Mouse (Mus musculus) left cerebral cortex, postnatal 4 days (tissue): ENCODE data around the gene Kcnma1. TPM values are rescaled to one million over a fixed set of nuclear protein-coding genes. Genes with fewer than 3 reads are reported as not detected.

ENCODE experiments used
- DNase-seq: peaks from one replicate; pipeline ENCODE4 v3.0.0-alpha.2; 2022
- intact Hi-C: fragments of 180-260 bp; cut with DNase I; formaldehyde crosslinking; loops from one replicate; pipeline ENCODE4 v1.15.1; 2025
- total RNA-seq, 2 experiments: library from RNA; stranded (reverse); gene quantifications; 2 replicates each; pipeline ENCODE4 v1.2.3; 2021

Kcnma1 gene
- 100 to 1,000 TPM; 115 to 124 TPM for total RNA-seq

- DNase-seq = no peak
- intact Hi-C loops = loop anchor here (10.0 kb wide), 1 partner anchor 260 kb away; no protein-coding TSS in a partner anchor
Observed at GRCm38 (mm10) chr14:24014391-24014790, at the start of gene Kcnma1. Gene Kcnma1 (minus strand): TSS chr14:24014491.

DNA sequence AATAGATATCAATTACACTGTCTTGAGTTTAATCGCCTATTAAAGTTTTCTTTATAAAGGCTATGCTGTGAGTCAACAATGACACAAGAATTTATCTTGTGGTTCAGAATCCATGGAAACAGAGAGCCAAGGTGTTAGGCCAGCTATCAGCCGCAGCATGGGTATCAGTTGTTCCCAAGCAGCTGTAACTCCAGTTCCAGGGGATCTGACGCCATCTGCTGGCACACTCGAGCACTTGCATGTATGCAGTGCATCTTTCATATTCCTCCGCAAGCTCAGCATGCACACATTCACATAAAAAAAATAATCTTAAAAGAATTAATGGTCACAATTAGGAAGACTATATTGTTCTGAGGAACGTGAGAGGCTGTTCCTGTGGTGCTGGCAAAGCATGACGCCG, 45.5 kb upstream of the Kcnma1 start:
- intact Hi-C loops = no loop called here
- peak; percentile 58 for DNase-seq

DNA sequence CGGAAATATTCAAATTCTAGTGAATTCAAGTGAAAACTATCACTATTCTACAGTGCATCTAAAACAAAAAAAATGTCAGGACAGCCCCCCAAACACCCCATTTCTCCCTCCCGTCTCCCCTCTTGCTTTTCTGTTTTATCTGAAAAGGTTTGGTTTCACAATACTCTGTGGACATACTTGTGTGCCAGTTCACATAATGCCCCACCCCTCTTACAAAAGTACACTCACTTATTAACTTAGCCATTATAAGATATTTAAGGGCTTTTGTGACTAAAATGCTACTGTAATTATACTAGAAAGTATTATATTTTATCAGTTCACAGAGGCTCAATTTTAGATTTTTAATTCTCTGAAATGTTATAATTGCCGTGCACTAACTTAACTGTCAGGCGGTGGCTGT, 45.0 kb upstream of the Kcnma1 start:
- DNase-seq = no peak
- intact Hi-C loops = no loop called here

GRCm38 (mm10) chr14:24051821-24052220, 37.5 kb upstream of the Kcnma1 start:
- intact Hi-C loops = no loop called here
- no peak for DNase-seq

- intact Hi-C loops = no loop called here
- DNase-seq = no peak
Observed at GRCm38 (mm10) chr14:24036609-24037008, 22.3 kb upstream of the Kcnma1 start.

- intact Hi-C loops = no loop called here
- no peak for DNase-seq
Observed at GRCm38 (mm10) chr14:24036208-24036535, 21.9 kb upstream of the Kcnma1 start.

GRCm38 (mm10) chr14:24035486-24036207, 21.4 kb upstream of the Kcnma1 start:
- intact Hi-C loops = no loop called here
- DNase-seq = peak; percentile 59

DNA sequence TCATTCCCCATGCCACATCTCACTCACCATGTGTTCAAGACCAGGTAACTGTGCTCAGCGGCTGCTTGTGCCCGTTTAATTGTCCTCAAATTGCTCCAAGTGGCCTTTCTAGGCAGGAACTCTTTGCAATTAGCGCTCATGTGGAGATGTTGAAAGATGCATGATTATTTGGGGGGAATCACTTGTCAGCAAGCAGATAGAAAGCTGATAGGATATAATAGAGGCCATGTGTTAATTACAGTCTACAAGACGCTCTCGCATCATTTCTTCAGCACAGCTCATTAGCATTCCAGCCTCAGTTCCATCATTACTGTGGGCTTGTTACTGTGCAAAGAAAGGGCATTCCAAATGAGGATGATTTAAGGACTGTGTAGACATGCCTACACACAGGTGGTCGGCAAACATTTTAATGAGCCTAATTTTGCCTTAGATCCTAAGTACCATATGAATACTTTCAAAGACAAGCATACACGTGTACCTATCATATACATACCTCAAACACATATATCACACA, 18.6 kb upstream of the Kcnma1 start:
- DNase-seq = no peak
- intact Hi-C loops = no loop called here

GRCm38 (mm10) chr14:24032201-24032600, 17.9 kb upstream of the Kcnma1 start:
- peak; percentile 73 for DNase-seq
- intact Hi-C loops = no loop called here

GRCm38 (mm10) chr14:24020718-24021117, 6.4 kb upstream of the Kcnma1 start:
- DNase-seq = no peak

DNA sequence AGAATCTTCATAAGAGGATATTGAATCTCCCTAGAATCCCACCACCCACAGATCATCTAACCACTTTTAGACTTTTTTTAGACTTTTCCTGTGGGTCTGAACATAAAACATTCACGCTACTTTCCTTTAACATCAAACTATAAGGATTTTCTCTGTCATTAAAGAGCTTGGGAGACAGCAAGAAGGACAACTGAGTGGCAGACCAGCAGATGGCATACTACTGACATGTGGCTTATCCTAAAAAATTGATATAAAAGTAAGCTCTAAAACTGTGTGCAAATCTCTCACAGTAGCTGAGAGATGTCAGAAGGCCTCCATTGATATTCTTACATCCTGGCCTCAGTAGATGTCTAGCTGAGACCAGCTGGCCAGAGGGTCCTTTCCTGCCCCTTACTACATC, 4.3 kb downstream of the Kcnma1 start:
- no peak for DNase-seq
- intact Hi-C loops = loop anchor here (2.0 to 10.0 kb wide), 4 partner anchors 218 to 427 kb away; no protein-coding TSS in a partner anchor

More at GRCm38 (mm10) chr14:24020718-24021117, 6.4 kb upstream of the Kcnma1 start:
- intact Hi-C loops = no loop called here

- intact Hi-C loops = loop anchor here (2.0 to 10.0 kb wide), 3 partner anchors 216 to 425 kb away; no protein-coding TSS in a partner anchor
- DNase-seq = peak; percentile 91
Observed at GRCm38 (mm10) chr14:24008252-24008651, 6.0 kb downstream of the Kcnma1 start.

- DNase-seq = peak; percentile 22
- intact Hi-C loops = loop anchor here (5.0 to 10.0 kb wide), 2 partner anchors 214 to 321 kb away; no protein-coding TSS in a partner anchor
Observed at GRCm38 (mm10) chr14:24006276-24006675, 8.0 kb downstream of the Kcnma1 start.

DNA sequence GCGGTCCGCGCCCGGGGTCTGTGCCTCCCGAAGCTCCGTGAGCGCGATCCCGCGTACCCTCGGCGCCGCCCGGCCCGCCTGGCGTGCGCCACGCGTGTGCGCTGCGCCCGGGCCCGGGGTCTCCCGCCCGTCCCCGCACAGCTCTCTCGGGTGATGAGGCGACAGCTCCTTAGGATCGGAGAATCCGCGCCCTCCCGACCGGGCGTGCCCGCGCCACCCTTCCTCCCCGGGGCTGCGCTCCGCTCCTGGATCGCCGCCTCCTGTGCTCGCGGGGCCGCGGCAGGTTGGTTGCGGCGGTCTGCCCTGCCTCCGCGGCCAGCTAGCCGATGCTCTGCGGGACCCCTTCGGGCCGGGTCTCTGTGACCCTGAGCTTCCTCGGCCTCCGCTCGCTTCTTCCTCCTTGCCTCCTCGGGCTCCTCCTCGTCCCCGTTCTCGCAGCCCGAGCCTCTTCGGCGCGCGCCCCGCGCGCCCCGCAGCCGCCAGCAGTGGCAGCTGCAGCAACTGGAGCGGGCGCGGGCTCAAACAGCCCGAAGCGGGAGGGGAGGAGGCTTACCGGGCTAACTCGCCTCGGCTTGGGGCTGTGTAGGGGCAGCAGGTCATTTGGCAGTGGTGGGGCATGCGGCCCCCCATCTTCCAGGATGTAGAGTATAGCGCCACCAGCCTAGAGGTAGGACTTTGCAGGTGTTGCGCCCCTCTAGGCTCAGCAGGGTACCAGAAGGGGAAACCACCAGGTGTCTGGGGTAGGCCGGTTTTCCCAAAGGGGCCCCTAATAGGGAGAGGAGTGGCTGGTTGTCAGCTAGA, 9.6 kb downstream of the Kcnma1 start:
- intact Hi-C loops = loop anchor here (5.0 to 10.0 kb wide), 2 partner anchors 212 to 320 kb away; no protein-coding TSS in a partner anchor

DNA sequence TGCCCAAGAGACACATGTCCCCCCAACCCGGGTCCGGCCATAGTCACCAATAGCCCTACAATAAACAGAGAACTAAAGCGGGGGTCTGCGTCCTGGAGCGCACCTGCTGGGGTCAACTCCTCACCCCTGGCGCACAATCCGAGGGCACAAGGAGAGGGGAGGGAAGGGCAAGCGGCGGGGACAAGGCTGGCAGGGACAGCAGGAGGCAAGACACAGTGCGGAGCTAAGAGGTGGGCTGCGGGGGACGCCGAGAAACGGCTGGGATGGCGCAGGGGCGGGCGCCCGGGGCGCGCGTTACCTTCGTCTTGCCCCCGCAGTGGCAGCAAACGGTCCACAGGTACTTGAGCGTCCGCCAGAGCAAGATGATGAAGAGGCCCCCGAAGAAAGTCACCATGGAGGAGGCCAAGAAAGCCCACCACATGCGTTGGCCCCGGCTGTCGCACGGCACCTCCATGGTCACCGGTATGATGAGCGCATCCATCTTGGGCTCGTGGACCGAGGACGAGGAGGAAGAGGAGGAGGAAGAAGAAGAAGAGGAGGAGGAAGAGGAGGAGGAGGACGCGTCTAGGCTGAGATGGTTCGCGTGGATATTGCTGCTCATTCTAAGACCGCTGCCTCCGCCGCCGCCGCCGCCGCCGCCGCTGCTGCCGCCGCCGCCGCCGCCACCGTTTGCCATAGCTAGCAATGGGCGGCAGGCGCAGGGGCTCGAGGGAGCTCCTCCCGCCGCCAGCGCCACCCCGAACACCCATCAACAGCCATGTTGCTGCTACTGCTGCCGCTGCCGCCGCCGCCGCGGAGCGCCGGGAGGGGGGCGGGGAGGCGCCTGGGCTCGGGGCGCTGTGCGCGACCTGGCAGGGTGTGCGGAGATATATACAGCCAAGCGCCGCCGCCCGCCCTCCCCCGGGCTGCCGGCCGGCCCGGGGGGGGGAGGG, 10.6 kb downstream of the Kcnma1 start:
- intact Hi-C loops = loop anchor here (10.0 kb wide), 1 partner anchor 319 kb away; no protein-coding TSS in a partner anchor
- DNase-seq = peak; percentile 54

More for the DNA sequence above, 9.6 kb downstream of the Kcnma1 start:
- DNase-seq = peak; percentile 60

DNA sequence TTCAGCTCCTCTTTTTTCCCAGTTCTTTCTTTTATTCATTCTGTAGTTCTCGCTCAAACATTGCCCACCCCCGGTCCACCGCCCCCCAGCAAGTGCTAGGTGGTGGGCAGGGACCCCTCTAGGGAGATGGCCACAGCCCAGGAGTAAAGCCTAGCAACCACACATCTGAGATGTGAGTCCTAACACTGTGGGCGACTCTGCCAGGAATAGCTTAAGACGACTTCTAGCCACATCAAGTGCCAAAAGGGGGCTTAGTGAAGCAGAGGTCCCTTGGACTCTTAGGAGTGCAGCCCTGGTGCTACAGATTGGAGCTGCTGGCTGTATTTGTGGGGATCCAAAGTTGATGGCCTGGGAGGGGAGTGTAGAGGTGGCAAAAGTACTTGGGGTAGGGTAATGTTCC, 11.6 kb downstream of the Kcnma1 start:
- no peak for DNase-seq
- intact Hi-C loops = loop anchor here (10.0 kb wide), 1 partner anchor 318 kb away; no protein-coding TSS in a partner anchor

- DNase-seq = no peak
- intact Hi-C loops = no loop called here
Observed at GRCm38 (mm10) chr14:23997912-23998311, 16.4 kb downstream of the Kcnma1 start.

- intact Hi-C loops = no loop called here
- DNase-seq = no peak
Observed at GRCm38 (mm10) chr14:23995831-23996230, 18.5 kb downstream of the Kcnma1 start.

- DNase-seq = no peak
- intact Hi-C loops = no loop called here
Observed at GRCm38 (mm10) chr14:23990871-23991270, 23.4 kb downstream of the Kcnma1 start.

DNA sequence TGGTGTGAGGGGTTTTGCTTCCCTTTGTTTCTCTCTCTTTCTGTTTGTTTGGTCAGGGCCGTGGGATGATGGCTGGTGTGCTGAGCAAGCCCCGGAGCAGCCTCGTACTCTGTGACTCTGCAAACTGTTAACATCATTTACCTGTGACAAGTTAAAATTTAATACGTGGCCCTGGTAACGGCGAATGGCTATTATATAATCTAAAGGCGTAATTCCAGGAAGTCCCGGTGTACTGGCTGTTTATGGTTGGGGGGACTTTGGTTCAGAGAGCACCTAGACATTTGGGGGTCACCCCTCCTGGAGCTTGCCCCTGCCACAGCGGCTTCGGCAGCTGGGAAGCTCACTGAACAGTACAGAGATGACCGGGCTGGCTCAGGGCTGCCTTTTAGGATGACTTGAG, 24.6 kb downstream of the Kcnma1 start:
- intact Hi-C loops = no loop called here

More for the DNA sequence above, 24.6 kb downstream of the Kcnma1 start:
- DNase-seq = no peak
